Mouse (Mus musculus) stomach, postnatal 0 days (tissue): ENCODE results near the gene Xpr1.

Experiments
- CTCF ChIP-seq: IDR thresholded peaks from 2 replicates; pipeline ENCODE4 v1.5.1; 2016; ENCODE audit warnings: antibody characterized with exemption, low read depth, mild to moderate bottlenecking, moderate library complexity
- EP300 ChIP-seq: optimal IDR thresholded peaks from 2 replicates; pipeline ENCODE3; 2016; ENCODE audit warnings: antibody characterized with exemption

- TF ChIP-seq EP300: no peak
- no peak for TF ChIP-seq CTCF
Measured at GRCm38 (mm10) chr1:155272953-155273352, 144.3 kb downstream of the Xpr1 start.
